Mouse (Mus musculus) CD4-positive naive resting alpha-beta T cell, adult 57 days (primary cell): Measurements from ENCODE around the gene Bpi. TPM values are rescaled to one million over a fixed set of nuclear protein-coding genes. Genes with fewer than 3 reads are reported as not detected.

ENCODE experiments used
- total RNA-seq: library from RNA; stranded (reverse); gene quantifications from one replicate; pipeline ENCODE4 v1.2.4, GENCODE M21; 2023

The Bpi gene
- not detected for total RNA-seq

DNA sequence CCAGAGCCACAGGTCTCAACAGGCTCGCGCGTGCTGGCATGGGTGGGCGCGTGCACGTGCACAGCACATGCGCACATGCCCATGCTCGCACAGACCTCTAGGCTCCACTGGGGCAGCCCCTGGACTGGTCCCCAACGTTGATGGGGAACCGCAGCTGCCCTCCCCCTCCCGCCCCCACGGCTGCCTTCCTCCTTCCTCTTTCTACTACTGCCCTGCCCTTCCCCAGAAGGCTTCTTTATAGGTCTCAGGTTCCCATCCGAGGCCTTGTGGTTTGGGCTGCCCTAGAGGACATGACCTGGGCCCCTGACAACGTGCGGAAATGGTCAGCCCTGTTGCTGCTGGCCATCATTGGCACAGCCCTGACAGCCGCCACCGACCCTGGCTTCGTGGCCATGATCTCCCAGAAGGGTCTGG is at the start of gene Bpi:
Gene Bpi (plus strand): TSS at position 90 of the 414 bp plus-strand sequence.

DNA sequence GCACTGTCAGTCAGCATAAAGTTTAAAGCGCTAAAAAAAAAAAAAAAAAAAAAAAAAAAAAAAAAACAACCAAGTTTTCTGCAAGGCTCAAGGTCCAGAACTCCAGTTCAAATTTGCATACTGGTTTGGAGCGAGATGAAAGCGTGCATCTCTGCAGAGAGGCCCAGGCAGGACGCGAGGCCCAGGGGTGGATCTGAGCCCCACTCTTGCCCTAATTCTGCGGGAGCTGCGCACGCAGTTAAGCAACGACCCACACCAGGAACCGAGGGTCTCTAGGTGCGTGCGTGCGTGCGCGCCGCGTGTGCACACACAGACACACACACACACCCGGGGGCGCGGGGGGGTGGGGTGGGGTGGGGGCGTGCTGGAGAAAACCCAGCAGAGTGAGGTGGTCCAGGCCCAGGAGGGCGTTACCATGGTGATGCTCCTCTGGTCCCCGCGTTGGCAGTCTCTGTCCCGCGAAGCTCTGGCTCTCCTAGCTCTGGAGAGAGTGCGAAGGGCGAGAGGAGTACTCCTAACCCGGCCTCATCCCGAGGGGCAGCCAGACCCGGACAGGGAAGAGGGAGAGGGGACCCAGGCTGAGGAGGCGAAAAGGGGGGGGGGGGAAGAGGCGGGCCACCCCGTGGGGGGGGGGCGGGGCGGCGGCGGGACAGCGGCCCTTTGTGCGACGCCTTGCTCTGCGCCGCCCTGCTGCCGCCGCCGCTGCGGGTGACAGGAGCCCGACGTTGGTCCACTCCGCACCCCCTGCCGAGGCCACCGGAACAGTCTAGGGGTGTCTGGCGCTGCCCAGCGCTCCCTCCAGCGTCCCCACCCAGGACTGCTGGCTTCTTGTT is 29.0 kb upstream of the Bpi start, which contains the start of gene D630003M21Rik:
Gene D630003M21Rik (minus strand): TSS at position 553 of the 833 bp plus-strand sequence.

GRCm38 (mm10) chr2:158305948-158306695 is 48.2 kb downstream of the Bpi start, which contains the start of gene Lbp:
Gene Lbp, plus strand, starts transcription at chr2:158306493.

Other genes starting within 250 kb of the Bpi start
- 28.2 TPM for gene Tti1, start 229.7 kb upstream of the Bpi start, total RNA-seq
- gene Rprd1b, start 229.6 kb upstream of the Bpi start, total RNA-seq = 35.8 TPM
- 15.5 TPM for gene Tgm2, start 111.7 kb upstream of the Bpi start, total RNA-seq
- not detected for gene D630003M21Rik, start 28.9 kb upstream of the Bpi start, total RNA-seq
- gene Lbp, start 48.4 kb downstream of the Bpi start, total RNA-seq = 1.5 TPM
- not detected for gene Snhg11, start 117.5 kb downstream of the Bpi start, total RNA-seq
- 73.8 TPM for gene Ralgapb, start 151.8 kb downstream of the Bpi start, total RNA-seq
- not detected for gene Adig, start 244.5 kb downstream of the Bpi start, total RNA-seq